Mouse (Mus musculus): Measurements from ENCODE around the gene Pfkl. TPM values are rescaled to one million over a fixed set of nuclear protein-coding genes. Genes with fewer than 3 reads are reported as not detected.
"Not testable (repeated sequence)": the region's sequence is repeated elsewhere in the genome, so short reads cannot be mapped to it uniquely, and the experiment has no call there.

Gene Pfkl
- polyA plus RNA-seq, 1 experiment from 2014 or later = 78.8 TPM

GRCm38 (mm10) chr10:78016366-78016765 lies 6.5 kb upstream of the Pfkl start:
- Histone ChIP-seq H3K27ac (no peak overlapping the region), H3K9ac (ENCODE audit: low read depth, low read length) (no peak overlapping the region), H3K4me3 (replicated peaks; ENCODE audit: low read depth, low read length) (no peak overlapping the region), H3K27me3 (ENCODE audit: insufficient read depth, low read length) (no peaks in the 10 kb centered on the region), H3K4me1 (replicated peaks; ENCODE audit: insufficient read depth, low read length) (no peaks in the 10 kb centered on the region), H3K36me3 (ENCODE audit: insufficient read depth, low read length) (no peaks in the 10 kb centered on the region), H3K4me2 (ENCODE audit: low read length) (no peak overlapping the region), H3K9me3 (replicated peaks; ENCODE audit: low read length) (no peaks in the 10 kb centered on the region)
- WGBS = 61% methylated on average over 5 of the region's 5 CpGs
- ATAC-seq (replicated peaks; ENCODE audit: low FRiP score, low read depth) = no peak
- no peak for DNase-seq (ENCODE audit: low spot score)
- no peak for TF ChIP-seq CTCF (IDR thresholded peaks at IDR 0.05; ENCODE audit: low read depth)

GRCm38 (mm10) chr10:78015489-78015888 lies 5.6 kb upstream of the Pfkl start:
- no peak for ATAC-seq (replicated peaks; ENCODE audit: low FRiP score, low read depth)

DNA sequence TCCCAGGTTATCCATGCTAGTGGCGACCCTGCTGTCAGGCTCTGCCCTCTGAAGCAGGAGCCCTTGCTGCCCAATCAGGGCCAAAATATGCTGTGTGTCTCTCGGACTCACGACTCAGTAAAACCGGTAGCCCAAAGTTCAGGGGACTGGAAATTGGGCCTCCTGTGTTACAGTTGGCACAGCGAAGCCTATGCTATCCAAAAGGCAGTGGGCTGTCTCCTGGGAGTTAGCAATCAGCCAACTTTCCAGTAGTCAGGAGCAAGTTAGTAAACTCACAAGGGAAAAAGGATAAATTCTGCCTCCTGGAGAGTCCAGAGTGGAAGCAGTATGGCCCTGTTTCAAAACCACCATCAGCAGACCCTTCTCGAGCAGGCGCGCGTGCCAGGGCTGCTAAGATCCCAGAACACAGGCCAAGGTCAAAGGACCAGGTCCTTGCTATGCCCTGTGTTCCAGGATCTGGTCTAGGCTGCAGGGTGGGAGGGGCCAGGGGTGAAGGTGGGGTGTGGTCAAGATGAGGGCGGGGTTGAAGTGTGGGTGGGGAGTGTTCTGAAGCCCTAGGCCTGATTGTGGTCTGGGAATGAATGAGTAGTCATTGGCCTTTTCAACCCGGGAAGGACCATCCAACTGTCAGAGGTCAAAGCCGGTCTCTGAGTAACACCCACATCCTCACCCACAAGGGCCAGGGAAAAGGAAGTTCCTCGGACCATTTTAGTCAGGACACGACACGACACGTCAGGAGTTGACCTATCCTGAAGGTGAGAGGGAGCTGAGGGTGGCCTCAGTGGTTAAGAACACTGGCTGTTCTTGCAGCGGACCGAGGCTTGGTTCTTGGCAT lies 3.0 kb upstream of the Pfkl start:
- no peak overlapping the region for H3K27ac ChIP-seq
- H3K4me3 ChIP-seq (replicated peaks; ENCODE audit: low read depth, low read length) = no peak overlapping the region
- H3K9ac ChIP-seq (ENCODE audit: low read depth, low read length) = no peak overlapping the region
- no peak overlapping the region for H3K4me2 ChIP-seq (ENCODE audit: low read length)
- ATAC-seq (replicated peaks; ENCODE audit: low FRiP score, low read depth) (no peak), DNase-seq (ENCODE audit: low spot score) (no peak)
- WGBS = 89% methylated on average over 18 of the region's 18 CpGs
- H3K9me3 ChIP-seq (replicated peaks; ENCODE audit: low read length) = no peaks in the 10 kb centered on the region
- H3K4me1 ChIP-seq (replicated peaks; ENCODE audit: insufficient read depth, low read length) = peaks cover 8% of the 10 kb centered on the region
- TF ChIP-seq CTCF (IDR thresholded peaks at IDR 0.05; ENCODE audit: low read depth) = no peak
- no peaks in the 10 kb centered on the region for H3K27me3 ChIP-seq (ENCODE audit: insufficient read depth, low read length)
- H3K36me3 ChIP-seq (ENCODE audit: insufficient read depth, low read length) = no peaks in the 10 kb centered on the region

More at GRCm38 (mm10) chr10:78015489-78015888, 5.6 kb upstream of the Pfkl start:
- Histone ChIP-seq H3K4me1 (replicated peaks; ENCODE audit: insufficient read depth, low read length) (no peaks in the 10 kb centered on the region), H3K36me3 (ENCODE audit: insufficient read depth, low read length) (no peaks in the 10 kb centered on the region), H3K9ac (ENCODE audit: low read depth, low read length) (no peak overlapping the region), H3K9me3 (replicated peaks; ENCODE audit: low read length) (no peaks in the 10 kb centered on the region), H3K4me2 (ENCODE audit: low read length) (no peak overlapping the region), H3K4me3 (replicated peaks; ENCODE audit: low read depth, low read length) (no peak overlapping the region), H3K27me3 (ENCODE audit: insufficient read depth, low read length) (no peaks in the 10 kb centered on the region), H3K27ac (no peak overlapping the region)
- 90% methylated on average over 1 of the region's 1 CpGs for WGBS
- DNase-seq (ENCODE audit: low spot score) = no peak
- TF ChIP-seq CTCF (IDR thresholded peaks at IDR 0.05; ENCODE audit: low read depth) = no peak

DNA sequence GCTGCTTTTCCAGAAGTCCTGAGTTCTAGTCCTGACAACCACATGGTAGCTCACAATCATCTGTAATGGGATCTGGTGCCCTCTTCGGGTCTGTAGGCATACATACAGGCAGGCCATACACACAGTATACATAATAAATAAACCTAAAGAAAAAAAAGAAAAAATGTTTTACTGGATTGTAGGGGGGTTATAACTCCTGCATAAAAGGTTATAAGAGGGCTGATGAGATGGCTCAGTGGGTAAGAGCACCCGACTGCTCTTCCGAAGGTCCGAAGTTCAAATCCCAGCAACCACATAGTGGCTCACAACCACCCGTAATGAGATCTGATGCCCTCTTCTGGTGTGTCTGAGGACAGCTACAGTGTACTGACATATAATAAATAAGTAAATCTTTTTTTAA lies 1.2 kb upstream of the Pfkl start:
- ATAC-seq (replicated peaks; ENCODE audit: low FRiP score, low read depth); H3K27ac ChIP-seq; H3K36me3 ChIP-seq (ENCODE audit: insufficient read depth, low read length); H3K9me3 ChIP-seq (replicated peaks; ENCODE audit: low read length); H3K27me3 ChIP-seq (ENCODE audit: insufficient read depth, low read length); H3K4me2 ChIP-seq (ENCODE audit: low read length); H3K9ac ChIP-seq (ENCODE audit: low read depth, low read length); DNase-seq (ENCODE audit: low spot score); H3K4me3 ChIP-seq (replicated peaks; ENCODE audit: low read depth, low read length): not testable (repeated sequence)
- peaks cover 23% of the 10 kb centered on the region for H3K4me1 ChIP-seq (replicated peaks; ENCODE audit: insufficient read depth, low read length)
- WGBS = 96% methylated on average over 5 of the region's 5 CpGs

DNA sequence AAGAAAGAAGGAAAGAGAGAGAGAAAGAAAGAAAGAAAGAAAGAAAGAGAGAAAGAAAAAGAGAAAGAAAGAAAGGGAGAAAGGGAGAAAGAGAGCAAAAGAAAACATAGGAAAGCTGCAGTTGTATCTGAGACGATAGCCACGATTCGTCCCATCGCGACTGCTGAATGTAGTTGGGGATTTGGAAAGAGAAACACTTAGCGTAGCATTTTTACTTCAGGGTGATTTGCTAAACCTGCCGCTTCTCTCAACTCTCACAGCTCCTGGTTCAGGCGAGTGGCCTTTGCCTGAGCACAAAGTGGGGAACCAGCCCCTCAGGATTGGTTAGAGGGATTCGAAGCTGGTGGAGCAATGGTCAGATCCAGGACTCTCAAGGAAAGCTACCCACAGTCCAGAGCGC lies 452 bp upstream of the Pfkl start:
- Histone ChIP-seq H3K4me1 (replicated peaks; ENCODE audit: insufficient read depth, low read length) (peaks cover 29% of the 10 kb centered on the region), H3K27ac (no peak overlapping the region), H3K9ac (ENCODE audit: low read depth, low read length) (no peak overlapping the region), H3K4me2 (ENCODE audit: low read length) (peak overlapping the region; percentile 79), H3K36me3 (ENCODE audit: insufficient read depth, low read length) (no peaks in the 10 kb centered on the region), H3K9me3 (replicated peaks; ENCODE audit: low read length) (no peaks in the 10 kb centered on the region), H3K27me3 (ENCODE audit: insufficient read depth, low read length) (no peaks in the 10 kb centered on the region), H3K4me3 (replicated peaks; ENCODE audit: low read depth, low read length) (no peak overlapping the region)
- ATAC-seq (replicated peaks; ENCODE audit: low FRiP score, low read depth) (no peak), DNase-seq (ENCODE audit: low spot score) (peak; percentile 17)
- no peak for TF ChIP-seq CTCF (IDR thresholded peaks at IDR 0.05; ENCODE audit: low read depth)
- 11% methylated on average over 10 of the region's 10 CpGs for WGBS

DNA sequence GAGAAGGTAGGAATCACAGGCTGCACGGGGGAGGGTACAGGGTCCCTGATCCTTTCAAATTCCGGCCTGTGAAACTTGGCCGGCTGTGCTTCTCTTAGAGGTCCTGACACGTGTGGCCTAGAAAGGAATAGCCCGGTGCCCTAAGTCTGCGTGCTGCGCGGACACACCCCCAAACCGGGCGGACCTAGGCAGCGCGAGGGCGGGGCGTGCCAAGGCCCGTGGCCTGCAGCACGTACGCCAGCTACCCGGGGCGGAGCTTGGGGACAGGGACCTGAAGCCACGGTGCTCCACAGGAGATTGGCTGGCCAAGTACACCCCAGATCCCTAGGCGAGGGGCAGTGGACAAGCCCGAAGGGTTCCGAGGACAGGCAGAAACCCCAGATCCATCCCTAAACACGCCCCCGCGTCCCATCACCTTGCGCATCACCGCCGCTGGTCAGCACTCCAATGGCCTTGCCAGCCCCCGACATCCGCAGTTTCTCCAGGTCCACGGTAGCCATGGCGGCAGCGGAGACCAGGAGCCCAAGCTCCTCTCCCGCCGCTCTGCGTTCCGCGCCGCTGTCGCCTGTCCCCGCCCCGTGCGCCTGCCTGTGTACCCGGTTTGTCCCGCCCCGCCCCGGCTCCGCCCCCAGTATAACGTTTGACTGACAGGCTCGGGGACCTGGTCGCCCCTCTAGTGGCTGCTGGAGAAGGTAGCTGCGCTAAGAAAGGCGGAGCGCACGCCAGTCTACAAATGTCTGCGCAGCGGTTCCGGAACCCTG lies 519 bp downstream of the Pfkl start:
- under 1% methylated on average over 58 of the region's 59 CpGs for WGBS
- DNase-seq (ENCODE audit: low spot score) = peak; percentile 97
- H3K4me2 ChIP-seq (ENCODE audit: low read length) = peak overlapping the region; percentile 79
- H3K27ac ChIP-seq = peak overlapping the region; percentile 92
- H3K9ac ChIP-seq (ENCODE audit: low read depth, low read length) = peak overlapping the region; percentile 68
- TF ChIP-seq CTCF (IDR thresholded peaks at IDR 0.05; ENCODE audit: low read depth) = peak; percentile 72
- peaks cover 29% of the 10 kb centered on the region for H3K4me1 ChIP-seq (replicated peaks; ENCODE audit: insufficient read depth, low read length)
- H3K4me3 ChIP-seq (replicated peaks; ENCODE audit: low read depth, low read length) = peak overlapping the region; percentile 66
- no peaks in the 10 kb centered on the region for H3K36me3 ChIP-seq (ENCODE audit: insufficient read depth, low read length)
- ATAC-seq (replicated peaks; ENCODE audit: low FRiP score, low read depth) = peak; percentile 95
- no peaks in the 10 kb centered on the region for H3K9me3 ChIP-seq (replicated peaks; ENCODE audit: low read length)
- H3K27me3 ChIP-seq (ENCODE audit: insufficient read depth, low read length) = no peaks in the 10 kb centered on the region

All from kidney, postnatal 0 days (tissue).